8 mouse cellular contexts compared by ENCODE assay signal in the genomic region with DNA sequence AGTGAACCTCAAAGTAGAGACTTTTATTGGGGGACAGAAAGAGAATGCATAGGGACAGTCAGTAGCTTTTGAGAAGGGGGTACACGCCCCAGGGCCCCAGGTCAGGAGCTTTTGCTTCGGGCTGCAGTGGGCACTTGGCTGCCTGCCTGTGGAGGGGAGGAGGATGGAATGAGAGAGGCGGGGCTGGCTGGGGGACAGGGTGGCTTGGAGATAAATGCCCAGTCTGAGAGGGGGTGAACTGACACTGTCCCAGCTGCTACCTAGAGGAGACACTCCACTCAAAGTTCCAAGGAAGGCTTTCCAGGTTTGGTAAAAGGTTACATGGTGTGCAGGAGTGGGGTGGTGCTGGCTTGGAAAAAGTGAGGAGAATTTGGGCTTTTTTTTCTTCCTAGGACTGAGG. TPM values are rescaled to one million over a fixed set of nuclear protein-coding genes. Genes with fewer than 3 reads are reported as not detected.
A peak's percentile ranks its signal among the peaks of the same experiment; 100 is the strongest.
DNase-seq lines count a peak whose midpoint lies in the region; ATAC-seq and TF ChIP-seq lines count a peak whose summit lies in the region.

TSS of gene Eno3 (plus strand) at position 239 of the 400 bp plus-strand sequence.

- intact Hi-C loops in gastrocnemius, adult 2 months (cut with DNase I) = no loop called here

- H3K4me2 ChIP-seq in lung, postnatal 0 days (replicated peaks; ENCODE audit: low read depth, low read length) = peak within 1 kb of the TSS; percentile 74
- H3K4me2 ChIP-seq in hindbrain, embryonic 15.5 days = peak within 1 kb of the TSS; percentile 77
- peak within 1 kb of the TSS; percentile 94 for H3K4me2 ChIP-seq in midbrain, embryonic 12.5 days (replicated peaks)

- TF ChIP-seq CTCF in lung, postnatal 0 days (IDR thresholded peaks at IDR 0.05) = no peak
- TF ChIP-seq CTCF in gastrocnemius, adult 2 months (IDR thresholded peaks at IDR 0.05) = no peak

- WGBS in lung, postnatal 0 days = 18% methylated on average over 3 of the region's 3 CpGs
- 4% methylated on average over 3 of the region's 3 CpGs for WGBS in hindbrain, embryonic 15.5 days
- 13% methylated on average over 3 of the region's 3 CpGs for WGBS in midbrain, embryonic 12.5 days

- peaks cover 17% of the 10 kb centered on the region for H3K4me1 ChIP-seq in lung, postnatal 0 days (ENCODE audit: insufficient read depth, low read depth, low read length)
- H3K4me1 ChIP-seq in hindbrain, embryonic 15.5 days (replicated peaks) = peaks cover 36% of the 10 kb centered on the region
- peaks cover 36% of the 10 kb centered on the region for H3K4me1 ChIP-seq in midbrain, embryonic 12.5 days

- H3K9ac ChIP-seq in lung, postnatal 0 days (replicated peaks; ENCODE audit: low read depth) = peak within 1 kb of the TSS; percentile 10
- H3K9ac ChIP-seq in hindbrain, embryonic 15.5 days = peak within 1 kb of the TSS; percentile 98
- H3K9ac ChIP-seq in midbrain, embryonic 12.5 days (replicated peaks) = peak within 1 kb of the TSS; percentile 98

- H3K36me3 ChIP-seq in lung, postnatal 0 days (ENCODE audit: insufficient read depth, low read length) = peaks cover 4% of the 10 kb centered on the region; the same call in 1 of the 2 replicates
- peaks cover 4% of the 10 kb centered on the region; the same call in 1 of the 2 replicates for H3K36me3 ChIP-seq in hindbrain, embryonic 15.5 days
- peaks cover 23% of the 10 kb centered on the region for H3K36me3 ChIP-seq in midbrain, embryonic 12.5 days

- no peaks in the 10 kb centered on the region for H3K27me3 ChIP-seq in lung, postnatal 0 days (replicated peaks; ENCODE audit: insufficient read depth, low read length)
- no peaks in the 10 kb centered on the region for H3K27me3 ChIP-seq in hindbrain, embryonic 15.5 days
- peaks cover 8% of the 10 kb centered on the region; the same call in 1 of the 2 replicates for H3K27me3 ChIP-seq in midbrain, embryonic 12.5 days

- peak within 1 kb of the TSS; percentile 99 for H3K27ac ChIP-seq in lung, postnatal 0 days (ENCODE audit: low read length)
- H3K27ac ChIP-seq in gastrocnemius, adult 2 months = peak within 1 kb of the TSS; percentile 92
- H3K27ac ChIP-seq in hindbrain, embryonic 15.5 days (replicated peaks) = peak within 1 kb of the TSS; percentile 98
- H3K27ac ChIP-seq in midbrain, embryonic 12.5 days (replicated peaks) = peak within 1 kb of the TSS; percentile 97

- peak within 1 kb of the TSS; percentile 99 for H3K4me3 ChIP-seq in lung, postnatal 0 days (ENCODE audit: low read depth, low read length)
- peak within 1 kb of the TSS; percentile 94 for H3K4me3 ChIP-seq in gastrocnemius, adult 2 months
- H3K4me3 ChIP-seq in hindbrain, embryonic 15.5 days = peak within 1 kb of the TSS; percentile 98
- peak within 1 kb of the TSS; percentile 99 for H3K4me3 ChIP-seq in midbrain, embryonic 12.5 days

- ATAC-seq in lung, postnatal 0 days = no peak
- no peak for ATAC-seq in hindbrain, embryonic 15.5 days (ENCODE audit: low FRiP score, low read depth)
- ATAC-seq in midbrain, embryonic 12.5 days (ENCODE audit: low FRiP score, low read depth) = no peak

- no peaks in the 10 kb centered on the region for H3K9me3 ChIP-seq in lung, postnatal 0 days (ENCODE audit: low read length)
- H3K9me3 ChIP-seq in hindbrain, embryonic 15.5 days = no peaks in the 10 kb centered on the region
- no peaks in the 10 kb centered on the region for H3K9me3 ChIP-seq in midbrain, embryonic 12.5 days

- TF ChIP-seq EP300 in lung, postnatal 0 days (IDR thresholded peaks at IDR 0.05) = no peak

- no peak for DNase-seq in lung, postnatal 0 days (ENCODE audit: low spot score)
- no peak for DNase-seq in lung, postnatal 14 days
- DNase-seq in adrenal gland, postnatal 36 days = no peak
- DNase-seq in gastrocnemius, adult 2 months = peak; percentile 92
- no peak for DNase-seq in right cerebral cortex, adult 2 months (ENCODE audit: low spot score in 2 of 2)
- DNase-seq in yolk sac, embryonic 10.5 days (ENCODE audit: low spot score) = no peak

RNA-seq across cellular contexts. Expression of gene Eno3, which starts in this region (rescaled TPM):
- polyA plus RNA-seq in lung, postnatal 0 days (2015; fragmentation: Nextera tagmentation; extraction: Ambion mirVana) = 20.8 and 23.1 TPM in 2 replicates
- 10 to 100 TPM; 21.2 to 35.5 TPM for total RNA-seq in adrenal gland, postnatal 36 days (2021)
- total RNA-seq in gastrocnemius, adult 2 months (2021) = 1,000 to 10,000 TPM; 7,153 to 7,488 TPM
- polyA plus RNA-seq in hindbrain, embryonic 15.5 days (2015; fragmentation: Nextera tagmentation; extraction: Ambion mirVana) = 6.7 and 8.7 TPM in 2 replicates
- 12.0 and 12.7 TPM in 2 replicates for polyA plus RNA-seq in midbrain, embryonic 12.5 days (2016; fragmentation: Nextera tagmentation; extraction: Ambion mirVana)

Comparison
In these comparisons a context has a peak if more than half of its experiments do, and no peak if none do; other contexts are left out.
1. RNA of gene Eno3 (total RNA-seq): 7,153 to 7,488 TPM in gastrocnemius, adult 2 months; 21.2 to 35.5 TPM in adrenal gland, postnatal 36 days; every median in the first group is over 100 times any median in the second.
2. H3K9ac ChIP-seq: peak in every context shown above with its lines; median percentile 98 in hindbrain, embryonic 15.5 days; 98 in midbrain, embryonic 12.5 days; 10 in lung, postnatal 0 days.
3. Peak in every context shown above with its lines, with median percentiles within 50 percentile points of each other: H3K27ac ChIP-seq, H3K4me2 ChIP-seq and H3K4me3 ChIP-seq.